Mouse (Mus musculus) spleen, postnatal 4 days (tissue): Measurements from ENCODE around the gene Irak4.

Source experiments
- DNase-seq, 2 experiments: peaks; one replicate each; pipeline ENCODE4 v3.0.0; 2022; ENCODE audit warnings: low spot score in 2 of 2

The Irak4 gene

DNA sequence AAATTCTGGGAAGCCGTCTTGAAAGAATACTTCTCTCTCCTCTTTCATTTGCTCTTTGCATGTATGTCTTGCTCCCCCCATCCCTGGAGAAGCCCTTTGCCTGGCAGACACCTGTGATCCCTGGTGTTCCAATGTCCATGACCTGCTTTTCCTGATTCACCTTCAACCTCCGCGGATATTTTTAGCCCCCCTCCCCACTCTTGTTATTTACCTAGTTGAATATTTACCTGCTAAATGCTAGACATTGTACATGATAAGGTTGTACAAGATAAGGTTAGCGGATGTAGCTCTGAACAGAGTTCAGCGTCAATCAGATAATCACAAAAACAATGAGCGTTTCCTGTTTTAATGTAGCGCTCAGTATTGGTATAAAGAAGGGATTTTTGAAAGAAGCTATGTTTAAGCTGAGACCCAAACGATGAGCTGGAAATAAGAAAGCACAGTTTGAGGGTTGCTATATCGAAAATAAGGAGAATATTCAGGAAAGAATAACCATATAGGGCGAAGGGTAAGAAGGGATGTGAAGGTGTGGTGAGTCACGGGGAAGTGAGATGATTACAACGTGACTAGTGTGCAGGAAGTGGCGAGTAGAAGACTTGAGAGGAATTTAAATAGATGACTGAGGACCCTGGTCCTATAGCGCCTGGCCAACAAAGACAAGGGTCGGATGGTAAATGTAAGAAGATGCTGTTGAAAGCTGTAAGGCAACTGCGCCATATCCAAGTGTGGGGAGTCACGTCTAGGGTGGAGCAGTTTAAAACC lies 15.6 kb downstream of the Irak4 start:
- no peak for DNase-seq

DNA sequence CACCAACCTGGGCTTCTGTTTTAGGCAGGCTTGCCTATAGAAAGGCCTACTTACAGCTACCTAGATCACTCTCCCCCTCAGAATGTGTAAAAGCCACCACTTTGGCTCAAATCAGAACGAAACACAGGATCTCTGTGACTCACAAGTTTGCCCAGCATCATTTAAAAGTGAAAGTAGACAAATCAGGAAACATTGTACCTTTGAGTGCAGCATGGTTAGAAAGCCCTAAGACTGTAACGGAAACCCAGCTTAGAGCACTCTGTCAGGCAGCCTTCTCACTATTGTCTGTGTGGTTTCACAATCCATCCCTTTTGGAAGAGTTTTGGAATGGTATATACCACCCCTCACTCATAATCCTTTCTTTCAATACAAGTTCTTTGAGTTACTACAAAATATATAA lies 21.5 kb downstream of the Irak4 start:
- no peak for DNase-seq

DNA sequence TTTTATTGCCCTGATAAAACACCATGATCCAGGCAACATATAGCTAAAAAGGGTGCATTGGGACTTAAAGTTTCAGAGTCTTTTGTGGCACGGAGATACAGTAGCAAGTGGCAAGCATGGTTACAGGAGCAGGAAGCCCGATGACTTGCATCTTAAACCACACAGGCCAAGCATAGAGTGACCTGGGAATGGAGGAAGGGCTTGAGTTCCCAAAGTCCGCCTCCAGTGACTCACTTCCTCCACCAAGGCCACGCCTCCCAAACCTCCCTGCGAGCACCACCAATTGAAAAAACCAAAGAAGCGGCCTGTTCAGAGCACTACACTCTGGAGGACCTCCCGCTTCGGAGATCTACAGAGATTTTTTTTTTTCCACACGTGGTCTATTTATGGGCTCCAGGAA lies 22.4 kb downstream of the Irak4 start:
- DNase-seq, result no peak

DNA sequence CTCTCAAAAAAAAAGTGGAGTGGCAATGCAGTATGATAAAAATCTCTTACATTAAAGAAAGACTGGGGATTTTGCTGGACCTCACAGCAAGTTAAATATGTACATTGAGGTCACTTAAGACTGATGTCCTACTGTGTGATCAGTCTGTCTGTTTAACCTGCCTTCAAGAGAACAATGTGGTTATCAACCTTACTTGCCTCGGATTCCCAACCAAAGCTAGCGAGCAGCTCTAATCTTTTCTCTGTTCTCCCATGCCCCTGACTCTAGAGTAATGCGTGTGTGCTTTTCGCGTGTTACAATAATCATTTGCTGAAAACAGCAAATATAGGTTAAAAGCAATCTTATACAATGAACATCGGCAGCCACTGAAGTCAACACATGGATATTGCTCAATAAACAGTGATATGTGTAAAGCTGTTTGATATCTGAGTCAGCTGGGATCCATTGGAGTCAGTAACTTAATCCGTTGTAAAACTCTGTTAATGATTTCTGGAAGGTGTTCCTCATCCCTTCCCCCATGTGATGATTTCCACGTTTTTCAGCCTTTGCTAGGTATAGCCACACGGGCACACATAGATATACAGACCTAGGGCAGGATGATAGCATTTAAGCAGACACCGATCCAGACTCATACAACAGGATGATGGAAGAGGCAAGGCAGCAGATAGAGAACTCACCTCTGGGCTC lies 25.2 kb downstream of the Irak4 start:
- DNase-seq, result no peak

DNA sequence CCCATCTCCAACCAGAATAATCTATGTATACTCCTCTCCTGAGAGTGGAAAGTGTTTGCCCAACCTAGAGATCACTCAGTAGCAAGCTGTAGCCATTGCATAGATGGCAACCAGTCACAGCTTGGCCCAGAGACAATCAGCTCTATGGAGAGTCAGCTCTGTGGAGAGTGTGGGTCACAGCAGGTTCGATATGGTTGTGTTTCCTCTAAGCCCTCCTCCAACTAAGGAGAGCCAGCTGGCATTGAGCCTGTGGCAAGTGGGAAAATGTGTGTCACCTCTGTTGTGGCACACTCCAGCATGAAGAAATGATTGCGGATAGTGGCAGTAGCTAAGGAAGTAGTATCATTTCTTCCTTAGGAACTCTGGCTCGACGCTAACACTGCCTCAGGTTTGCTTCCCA lies 28.1 kb downstream of the Irak4 start:
- DNase-seq, result no peak

DNA sequence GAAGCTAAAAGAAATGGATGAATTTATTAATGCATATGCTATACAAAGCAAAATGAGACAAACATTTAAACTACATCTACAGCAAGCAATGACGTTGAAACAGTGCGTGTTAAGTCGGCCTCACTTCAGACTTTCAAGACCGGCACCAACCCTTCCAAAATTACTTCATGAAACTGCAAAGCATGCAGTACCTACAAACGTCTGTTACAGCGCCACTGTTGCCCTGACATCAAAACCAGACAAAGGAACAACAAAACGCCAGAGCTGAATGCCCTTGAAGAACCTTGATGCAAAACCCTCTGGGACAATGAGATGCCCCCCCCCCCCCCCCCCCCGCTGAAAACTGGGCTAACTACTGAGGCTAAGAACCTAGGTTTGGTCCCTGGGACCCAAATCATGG lies 29.3 kb downstream of the Irak4 start:
- DNase-seq, result no peak

DNA sequence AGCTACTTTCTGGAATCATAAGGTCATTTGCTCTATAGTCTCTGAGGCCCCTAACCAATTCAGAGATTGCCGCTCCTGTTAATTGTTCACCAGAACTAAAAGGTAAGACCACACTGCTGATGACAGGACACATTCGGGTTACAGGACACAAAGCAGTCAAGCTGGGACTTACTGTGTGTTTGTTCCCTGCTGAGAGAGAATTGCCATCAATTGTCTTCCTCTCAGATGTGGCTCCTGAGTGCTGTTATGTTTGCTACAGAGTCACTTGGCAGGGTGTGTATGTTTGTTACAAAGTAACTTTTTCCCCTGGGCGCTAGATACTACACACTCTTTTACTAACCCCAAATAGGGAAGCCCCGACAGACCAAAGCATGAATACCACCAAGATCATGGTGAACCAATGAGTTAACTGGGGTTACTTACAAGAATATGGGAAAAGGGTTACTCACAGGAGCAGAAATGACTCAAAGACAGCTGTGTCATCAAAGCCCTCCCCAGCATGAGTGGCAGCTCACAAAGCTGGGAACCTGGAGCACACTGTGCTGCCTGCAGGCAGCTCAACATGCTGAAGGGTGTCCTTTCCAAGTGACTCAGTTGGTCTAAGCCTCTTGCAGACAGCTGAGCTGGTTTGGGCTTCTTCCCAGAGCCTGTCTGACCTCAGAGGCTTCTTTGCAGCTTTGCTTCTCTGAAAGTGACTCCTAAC lies 31.3 kb downstream of the Irak4 start:
- DNase-seq, result no peak

DNA sequence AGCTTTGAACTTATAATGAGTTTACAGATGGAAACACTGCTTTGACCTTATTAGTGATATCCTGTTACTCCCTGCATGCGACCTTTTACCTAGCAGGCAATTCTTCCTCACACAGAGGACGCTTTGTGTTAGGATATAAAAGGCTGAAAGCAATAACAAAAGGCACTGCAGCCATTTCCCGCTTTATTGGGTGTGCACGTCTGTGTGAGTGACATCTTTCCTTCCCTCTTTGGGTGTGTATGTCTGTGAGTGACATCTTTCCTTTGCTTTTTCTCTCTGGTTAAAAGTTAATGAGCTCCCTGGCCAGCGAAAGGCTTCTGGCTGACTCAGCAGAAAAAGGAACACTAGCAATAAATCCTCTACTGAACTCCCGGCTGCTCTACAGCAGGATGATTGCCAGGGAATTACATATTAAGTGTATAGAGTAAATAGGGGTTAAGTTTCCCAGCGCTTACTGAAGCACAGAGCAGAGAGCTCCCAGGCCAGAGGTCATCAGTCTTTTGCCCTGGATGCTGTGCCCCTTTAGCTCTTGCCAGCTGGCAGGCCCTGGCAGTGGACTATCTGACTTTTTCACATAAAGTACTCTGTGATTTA lies 38.7 kb downstream of the Irak4 start:
- no peak for DNase-seq

DNA sequence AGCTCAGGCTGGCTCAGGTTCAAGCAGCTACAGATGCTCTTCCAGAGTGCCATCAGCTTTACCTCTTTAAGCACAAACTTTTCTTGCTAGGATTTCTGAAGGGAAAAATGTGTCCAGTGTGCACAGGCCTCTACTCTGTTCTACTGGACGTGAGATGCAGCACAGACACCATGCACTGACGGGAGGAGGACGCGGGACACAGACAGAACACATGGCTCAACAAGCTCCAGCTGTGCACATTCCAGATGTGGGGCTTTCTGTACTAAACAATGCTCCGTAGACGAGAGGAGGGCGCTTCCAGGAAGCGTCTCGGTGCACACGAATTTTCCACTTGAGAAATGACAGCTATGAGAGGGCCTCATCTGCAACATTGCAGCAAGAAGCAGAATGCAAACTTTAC lies 39.7 kb downstream of the Irak4 start:
- no peak for DNase-seq

DNA sequence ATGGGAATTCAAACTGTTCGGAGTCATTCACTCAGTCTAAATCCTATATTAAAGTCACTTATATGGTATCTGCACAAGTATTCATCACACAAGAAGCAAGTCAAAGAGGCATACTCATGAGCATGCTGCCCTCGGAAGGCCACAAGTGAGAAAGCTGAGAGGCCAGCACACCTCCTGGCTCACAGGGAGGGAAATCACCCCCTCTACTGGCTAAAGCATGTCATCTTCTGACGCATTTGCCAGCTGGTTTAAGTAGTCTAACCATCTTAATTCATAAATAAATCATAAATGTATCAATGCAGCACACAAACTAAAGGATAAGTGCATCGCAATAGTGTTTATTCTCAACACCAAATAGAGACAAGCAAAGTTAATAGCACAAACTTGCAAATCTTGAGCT lies 41.3 kb downstream of the Irak4 start:
- no peak for DNase-seq

DNA sequence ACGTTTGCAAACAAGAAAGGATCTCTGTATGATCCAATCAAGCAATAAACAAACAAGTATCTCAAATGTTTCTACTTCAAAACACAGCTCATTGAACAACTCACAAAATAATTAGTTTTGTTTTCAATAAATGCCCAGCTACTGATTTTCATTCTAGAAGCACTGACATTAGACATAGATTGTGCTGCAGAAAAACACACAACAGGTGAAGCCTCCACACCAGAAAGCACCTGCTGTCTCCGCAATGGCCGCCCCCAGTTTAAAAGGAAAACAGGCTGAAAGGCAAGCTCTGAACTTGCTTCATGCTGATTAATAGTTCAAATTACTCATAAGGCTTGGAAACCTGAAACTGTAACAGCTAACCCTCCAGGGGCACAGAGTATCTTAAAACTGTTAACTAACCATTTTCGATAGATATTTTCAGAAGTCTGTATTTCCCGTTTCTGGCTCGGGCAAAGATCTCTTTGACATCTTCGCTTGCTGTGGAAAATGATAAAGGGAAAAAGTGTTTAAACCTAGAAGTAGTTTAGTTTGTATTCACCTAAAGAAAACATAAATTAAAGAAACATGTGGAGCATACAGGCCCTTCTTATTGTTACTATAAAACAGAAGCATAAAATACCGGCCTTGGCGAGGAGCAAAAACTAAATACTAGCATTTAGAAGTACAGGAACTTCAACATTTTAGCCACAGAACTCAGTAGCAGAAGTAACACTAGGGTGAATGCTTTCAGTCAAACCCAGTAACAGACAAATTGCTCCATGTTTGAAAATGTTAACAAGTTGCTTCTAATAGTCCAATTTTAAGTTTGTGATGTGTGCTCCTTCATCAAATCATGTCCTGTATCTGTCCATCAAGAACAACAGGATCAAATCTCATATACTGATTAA lies 44.6 kb downstream of the Irak4 start:
- DNase-seq, result peak in 1 of 2 experiments; percentile 41

DNA sequence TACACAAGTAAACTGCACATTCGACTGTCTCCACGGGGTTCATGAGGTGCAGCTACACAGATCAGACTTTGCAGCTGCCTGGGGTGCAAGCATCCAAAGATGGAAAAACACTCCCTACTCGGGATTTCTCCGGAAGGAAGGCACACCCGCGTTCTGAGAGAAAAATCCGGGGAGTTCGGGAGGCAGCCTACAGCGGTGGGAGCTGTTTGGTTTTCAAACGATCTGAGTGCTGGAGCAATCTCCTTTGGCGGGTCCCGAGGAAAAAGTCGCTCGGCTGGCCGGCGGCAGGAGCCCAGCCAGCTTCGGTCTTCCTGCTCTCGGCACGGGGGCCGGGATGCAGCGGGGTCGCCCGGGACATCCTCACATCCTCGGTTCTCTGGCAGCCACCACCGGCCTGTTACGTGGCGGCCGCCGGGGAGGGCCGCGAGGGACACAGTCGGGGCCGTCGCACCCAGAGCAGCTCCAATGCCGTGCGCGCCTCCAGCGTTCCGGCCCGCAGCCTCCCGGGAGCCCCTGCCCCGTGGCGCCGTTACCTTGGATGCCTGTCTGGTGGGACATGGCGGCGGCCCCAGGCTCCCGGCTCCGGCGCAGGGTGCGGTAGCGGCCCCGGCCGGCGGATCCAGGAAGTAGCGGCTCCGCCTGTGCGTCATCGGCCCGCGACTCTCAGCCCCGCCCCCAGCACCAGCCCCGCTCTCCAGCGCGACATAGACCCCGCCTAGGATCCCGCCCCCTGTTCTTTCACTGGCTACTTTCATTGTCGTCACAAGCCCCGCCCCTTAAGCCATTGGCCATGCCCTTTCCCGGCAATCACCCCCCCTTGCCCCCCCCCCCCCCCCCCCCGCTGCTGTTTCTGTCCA lies 46.0 kb downstream of the Irak4 start, which contains the start of gene Twf1:
TSS of gene Twf1 (minus strand) at position 671 of the 857 bp plus-strand sequence.
- peak; percentile 98 for DNase-seq

DNA sequence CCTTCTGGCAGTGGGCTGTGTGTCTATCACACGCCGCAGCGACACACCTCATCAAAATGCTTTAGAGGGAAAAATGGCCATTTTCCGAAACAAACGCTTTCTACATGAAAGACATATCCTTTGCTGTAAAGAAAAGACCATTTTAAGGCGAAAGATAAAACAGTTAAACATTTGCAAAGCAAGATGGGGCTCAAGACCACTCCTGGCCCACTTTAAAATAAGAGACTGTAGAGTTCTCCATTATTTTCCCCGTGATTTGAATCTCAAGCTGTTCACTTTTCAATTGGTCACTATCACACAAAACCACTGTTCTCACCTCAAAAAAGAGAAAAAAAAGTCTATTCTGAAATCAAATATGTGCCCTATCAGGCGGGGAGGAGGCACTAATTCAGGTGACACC lies 46.6 kb downstream of the Irak4 start:
- no peak for DNase-seq

DNA sequence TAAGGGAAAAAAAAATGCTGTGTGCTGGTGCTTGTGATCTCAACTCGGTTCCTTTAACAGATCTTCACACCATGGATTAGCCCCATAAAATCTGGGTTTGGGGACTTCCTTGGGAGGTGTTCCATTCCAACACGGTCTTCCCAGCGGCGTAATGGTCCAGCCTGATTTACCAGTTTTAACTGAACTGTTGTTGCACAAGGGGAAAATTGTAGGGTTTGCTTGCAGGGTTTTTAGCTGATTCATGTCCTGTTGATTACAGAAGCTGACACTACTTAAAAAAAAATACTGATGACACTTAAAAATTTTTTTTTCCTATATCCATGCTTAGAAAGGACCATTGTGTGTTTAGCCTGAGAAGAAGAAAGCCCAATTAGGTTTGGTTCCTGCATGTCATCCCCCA lies 47.9 kb downstream of the Irak4 start:
- DNase-seq, result no peak

DNA sequence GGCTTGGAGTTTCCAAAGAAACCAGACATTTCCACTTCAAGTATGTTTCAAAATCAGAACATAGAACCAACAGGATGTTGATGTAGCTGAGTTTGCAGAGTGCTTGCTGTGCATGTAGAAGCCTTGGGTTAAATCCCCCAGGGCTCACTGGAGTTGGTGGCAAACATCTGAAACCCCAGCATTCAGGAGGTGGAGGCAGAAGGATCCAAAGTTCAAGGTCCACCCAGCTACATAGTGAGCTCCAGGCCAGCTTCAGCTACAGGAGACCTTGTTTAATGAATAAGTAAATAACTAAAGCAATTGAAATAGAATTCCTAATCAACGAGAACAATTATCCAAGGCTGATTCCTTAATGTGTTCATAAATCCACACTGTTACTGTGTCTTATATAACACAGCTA lies 50.1 kb downstream of the Irak4 start:
- no peak for DNase-seq

DNA sequence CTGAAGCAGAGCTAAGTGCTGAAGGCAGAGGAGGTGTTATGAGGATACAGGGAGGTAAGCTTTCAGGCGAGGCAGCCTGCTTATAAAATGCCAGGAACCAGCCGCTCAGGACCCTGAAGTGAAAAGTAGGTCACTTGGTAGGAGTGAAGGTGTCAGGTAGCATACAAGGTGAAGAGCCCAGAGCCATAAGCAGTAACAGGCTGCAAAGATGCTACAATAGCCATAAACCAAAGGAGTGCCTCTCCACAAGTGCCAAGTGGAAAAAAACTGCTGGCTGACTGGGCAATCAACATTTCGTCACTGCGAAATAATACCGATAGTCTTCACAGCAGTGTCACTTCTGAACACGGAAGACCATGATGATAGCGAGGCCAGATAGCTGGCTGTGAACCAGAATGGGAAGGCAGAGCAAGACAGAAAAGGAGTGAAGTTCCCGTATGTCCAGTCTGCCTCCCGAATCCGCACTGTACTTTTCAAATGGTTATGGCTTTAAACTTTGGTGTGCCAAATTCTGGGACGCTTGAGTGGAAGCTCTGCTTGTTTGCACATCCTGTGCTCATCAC lies 56.8 kb downstream of the Irak4 start:
- DNase-seq, result no peak

DNA sequence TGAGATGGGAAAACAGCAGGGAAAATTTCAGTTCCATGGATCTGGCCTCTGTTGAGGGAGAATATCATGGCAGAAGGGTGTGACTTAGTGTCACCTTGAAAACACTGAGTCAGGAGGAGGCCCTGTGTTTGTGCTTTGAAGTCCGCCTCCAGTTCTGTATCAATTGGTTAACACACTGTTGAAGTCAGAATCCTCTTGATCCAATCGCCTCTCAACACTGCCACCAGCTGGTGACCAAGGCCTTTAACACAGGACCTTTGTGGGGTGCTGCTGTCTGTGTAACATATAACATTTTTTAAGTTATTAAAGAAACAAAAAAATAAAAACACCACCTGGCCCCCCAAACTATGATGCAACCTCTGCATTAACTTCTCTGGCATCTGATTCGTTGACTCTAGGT lies 57.9 kb downstream of the Irak4 start:
- peak in 1 of 2 experiments; percentile 27 for DNase-seq

DNA sequence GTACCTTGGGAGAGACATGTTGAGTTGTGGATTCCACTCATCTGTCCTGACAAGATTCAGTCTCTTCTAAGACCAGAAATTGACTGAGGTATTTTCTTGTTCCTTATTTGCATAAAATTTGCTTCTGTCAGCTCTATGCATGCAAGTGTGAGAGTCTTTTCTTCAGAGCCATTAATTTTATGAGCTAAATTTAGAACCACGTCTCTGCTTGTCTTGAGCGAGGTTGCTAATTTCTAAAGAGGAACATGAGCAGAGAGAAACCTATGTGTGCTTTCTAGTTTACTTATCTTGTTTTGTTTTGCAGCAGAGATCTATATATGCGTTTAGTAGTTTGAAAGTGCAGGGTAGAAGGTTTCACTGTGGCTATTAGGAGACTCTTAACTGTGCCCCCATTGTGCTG lies 59.0 kb downstream of the Irak4 start:
- DNase-seq, result no peak

DNA sequence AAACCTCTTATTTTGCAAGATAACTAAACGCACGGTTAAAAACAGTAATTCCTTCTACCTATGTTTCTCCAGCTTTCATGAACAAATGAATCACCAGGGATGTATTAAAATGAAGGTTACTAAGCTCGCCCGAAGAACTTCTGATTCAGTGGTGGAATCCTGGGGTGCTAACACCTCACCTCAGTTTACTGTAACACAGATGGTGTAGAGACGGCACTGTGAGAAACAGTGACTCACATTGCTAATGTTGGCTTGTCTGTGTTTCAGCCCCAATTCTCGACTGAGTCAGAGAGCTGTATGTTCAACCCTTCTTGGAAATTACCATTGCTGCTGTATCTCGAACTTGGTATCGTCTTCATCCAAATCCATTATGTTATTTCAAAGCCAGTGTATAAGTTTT lies 64.3 kb downstream of the Irak4 start:
- DNase-seq, result no peak

DNA sequence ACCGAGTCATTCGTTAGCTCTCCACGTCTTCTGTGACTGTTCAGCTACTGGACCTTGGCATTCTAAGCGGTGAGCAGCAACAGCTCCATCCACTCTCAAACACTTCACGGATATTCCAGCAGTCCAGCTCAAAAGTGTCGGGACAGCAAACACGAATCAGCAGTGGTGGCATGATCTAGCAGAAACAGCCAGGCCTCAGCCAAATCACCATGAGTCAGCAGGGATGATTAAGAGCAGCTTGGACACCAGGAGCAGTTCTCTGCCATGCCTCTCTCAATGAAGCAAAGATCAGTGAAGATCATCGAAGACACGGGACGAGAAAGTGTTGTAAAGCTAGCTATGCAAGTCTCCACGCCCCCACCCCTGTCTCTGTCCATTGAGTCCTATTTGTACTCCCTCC lies 72.6 kb downstream of the Irak4 start:
- DNase-seq, result no peak
